Comparison of ENCODE assay signal across 8 mouse cellular contexts in genomic region chr13:109212788-109213473, GRCm38 (mm10).
DNase-seq lines count a peak whose midpoint lies in the region; ATAC-seq lines count a peak whose summit lies in the region.

No protein-coding gene starts in this region.

- no peak overlapping the region for H3K9ac ChIP-seq in hindbrain, embryonic 12.5 days

- 28% methylated on average over 12 of the region's 13 CpGs for WGBS in hindbrain, embryonic 12.5 days

- no peaks in the 10 kb centered on the region for H3K27me3 ChIP-seq in hindbrain, embryonic 12.5 days

- peak; percentile 47 to 52 for DNase-seq in left cerebral cortex, postnatal 14 days (ENCODE audit: low spot score in 2 of 2)
- DNase-seq in left cerebral cortex, postnatal 36 days (ENCODE audit: low spot score in 2 of 2): no peak
- DNase-seq in c-Kit-negative CD71-positive TER-119-positive erythroid progenitor cells, embryonic 14.5 days (ENCODE audit: low read depth, low spot score): peak; percentile 4
- DNase-seq in lung, postnatal 14 days: peak; percentile 54
- DNase-seq in natural killer cell, adult 2 months (ENCODE audit: low spot score in 2 of 2): no peak
- DNase-seq in gastrocnemius, postnatal 10 days: no peak
- no peak for DNase-seq in gastrocnemius, adult 8-10 months (ENCODE audit: low spot score in 2 of 2)

- intact Hi-C loops in left cerebral cortex, postnatal 14 days (cut with DNase I): loop anchor here (2.0 to 10.0 kb wide), 4 partner anchors 328 to 866 kb away; no protein-coding TSS in a partner anchor
- intact Hi-C loops in left cerebral cortex, postnatal 36 days (cut with DNase I): loop anchor here (5.0 to 10.0 kb wide), 3 partner anchors 331 to 1021 kb away; no protein-coding TSS in a partner anchor

- H3K4me3 ChIP-seq in hindbrain, embryonic 12.5 days: no peak overlapping the region

- no peaks in the 10 kb centered on the region for H3K4me1 ChIP-seq in hindbrain, embryonic 12.5 days

- ATAC-seq in hindbrain, embryonic 12.5 days (ENCODE audit: low FRiP score): 0 out of 2 replicates have a peak, but pooled peaks have one; percentile 48

- peak overlapping the region; percentile 34 for H3K4me2 ChIP-seq in hindbrain, embryonic 12.5 days (replicated peaks)

- no peak overlapping the region for H3K27ac ChIP-seq in hindbrain, embryonic 12.5 days

- H3K9me3 ChIP-seq in hindbrain, embryonic 12.5 days (replicated peaks): no peaks in the 10 kb centered on the region

- no peaks in the 10 kb centered on the region for H3K36me3 ChIP-seq in hindbrain, embryonic 12.5 days

Comparison
In these comparisons a context has a peak if more than half of its experiments do, and no peak if none do; other contexts are left out.
1. DNase-seq: peak in left cerebral cortex, postnatal 14 days (2 of 2), c-Kit-negative CD71-positive TER-119-positive erythroid progenitor cells, embryonic 14.5 days (single experiment) and lung, postnatal 14 days (single experiment); none in left cerebral cortex, postnatal 36 days (0 of 2), natural killer cell, adult 2 months (0 of 2), gastrocnemius, postnatal 10 days (single experiment) and gastrocnemius, adult 8-10 months (0 of 2).